Mouse (Mus musculus): ENCODE measurements around the gene Plekha7.

GRCm38 (mm10) chr7:116290559-116290958 is 17.6 kb downstream of the Plekha7 start:
- TF ChIP-seq CTCF (IDR thresholded peaks at IDR 0.05) (no peak), EP300 (IDR thresholded peaks at IDR 0.05) (no peak)
